Mouse (Mus musculus) induced T-regulatory cell, adult 2 months (primary cell): ENCODE measurements around the gene Olfr1441.

Source experiments
- DNase-seq: peaks from one replicate; pipeline ENCODE4 v3.0.0-alpha.2; 2012; ENCODE audit warnings: low read depth

Gene Olfr1441

DNA sequence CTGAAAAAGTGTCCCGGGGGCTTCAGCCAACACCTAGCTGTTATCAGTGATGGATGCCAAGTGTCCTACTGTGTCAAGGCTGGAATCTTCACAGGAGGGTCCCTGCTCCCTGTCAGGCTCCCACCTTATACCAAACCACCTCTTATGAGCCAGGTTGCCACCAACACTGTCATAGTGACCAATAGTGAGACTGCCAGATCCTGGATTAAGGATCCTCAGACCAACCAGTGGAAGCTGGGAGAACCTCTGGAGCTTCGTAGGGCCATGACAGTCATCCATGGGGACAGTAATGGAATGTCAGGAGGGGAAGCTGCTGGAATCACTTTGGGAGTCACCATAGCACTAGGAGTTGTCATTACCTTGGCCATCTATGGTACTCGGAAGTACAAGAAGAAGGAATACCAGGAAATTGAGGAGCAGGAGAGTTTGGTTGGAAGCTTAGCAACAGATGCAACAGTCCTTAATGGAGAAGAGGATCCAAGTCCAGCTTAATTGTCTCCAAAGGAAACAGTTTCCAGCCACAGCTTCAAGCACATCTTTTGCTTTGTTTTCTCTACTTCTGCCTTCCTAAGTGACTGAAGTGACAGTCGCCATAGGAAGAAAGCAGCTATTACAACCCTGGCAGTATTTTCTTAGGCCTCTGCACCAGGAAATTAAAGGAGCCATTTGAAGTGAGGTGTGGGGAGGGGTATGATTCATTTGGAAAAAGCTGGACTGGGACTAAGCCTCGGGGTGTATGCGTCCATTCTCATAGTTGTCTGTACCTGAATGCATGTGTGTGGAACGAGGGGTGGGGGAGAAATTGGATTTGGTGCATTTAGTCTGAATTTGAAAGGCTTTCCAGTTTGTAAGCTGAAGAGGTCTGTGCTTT is 45.9 kb downstream of the Olfr1441 start:
- no peak for DNase-seq

DNA sequence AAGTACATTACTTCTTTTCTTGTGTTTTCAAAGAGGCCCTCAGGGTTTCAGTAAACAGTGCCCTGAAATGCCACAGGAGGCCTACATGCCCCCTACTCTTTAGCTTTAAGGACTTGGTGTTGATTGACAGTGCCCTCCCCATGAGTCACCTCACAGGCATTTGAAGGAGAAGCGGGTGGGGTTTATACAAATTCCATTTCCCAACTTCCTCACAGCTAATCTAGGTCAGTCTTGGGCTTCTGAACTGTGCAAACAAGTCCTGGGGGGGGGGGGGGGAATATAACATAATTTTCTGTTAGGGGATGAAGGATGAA is 46.4 kb downstream of the Olfr1441 start:
- no peak for DNase-seq

DNA sequence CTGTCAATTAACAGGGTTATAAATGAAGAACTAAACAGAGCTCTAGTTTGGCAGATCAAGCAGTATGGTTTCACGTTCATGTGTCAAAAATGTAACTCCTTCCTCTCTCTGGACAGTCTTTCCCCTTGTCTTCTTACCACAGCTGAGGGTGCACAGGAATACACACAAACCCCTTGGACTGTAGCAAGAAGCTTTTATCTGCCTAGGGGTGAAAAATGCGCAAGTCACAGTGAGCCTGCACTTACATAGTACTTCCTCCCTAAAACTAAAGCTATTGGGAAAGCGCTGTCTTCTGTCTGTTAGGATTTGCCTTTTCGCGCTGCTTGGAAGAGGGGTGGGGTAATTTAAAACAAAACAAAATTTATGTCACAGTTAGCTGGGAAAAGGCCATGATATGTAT is 46.9 kb downstream of the Olfr1441 start:
- DNase-seq, result no peak

DNA sequence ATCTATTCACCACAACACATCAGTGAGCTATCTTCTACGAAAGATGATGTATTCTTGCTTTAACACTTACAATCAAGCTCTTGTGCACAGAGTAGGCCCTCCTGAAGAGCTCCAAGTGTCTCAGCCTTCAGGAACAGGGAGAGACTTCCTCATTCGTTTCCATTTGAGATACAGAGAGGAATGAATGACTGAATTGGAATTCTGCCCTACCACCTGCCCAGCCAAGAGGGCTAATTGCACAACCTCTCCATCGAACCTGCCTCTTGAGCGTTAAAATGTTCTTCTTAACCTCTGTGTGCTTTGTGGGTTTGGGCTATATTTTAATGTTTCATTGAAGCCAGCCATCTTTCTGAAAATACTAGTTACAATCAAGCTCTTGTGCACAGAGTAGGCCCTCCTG is 47.4 kb downstream of the Olfr1441 start:
- DNase-seq, result no peak

DNA sequence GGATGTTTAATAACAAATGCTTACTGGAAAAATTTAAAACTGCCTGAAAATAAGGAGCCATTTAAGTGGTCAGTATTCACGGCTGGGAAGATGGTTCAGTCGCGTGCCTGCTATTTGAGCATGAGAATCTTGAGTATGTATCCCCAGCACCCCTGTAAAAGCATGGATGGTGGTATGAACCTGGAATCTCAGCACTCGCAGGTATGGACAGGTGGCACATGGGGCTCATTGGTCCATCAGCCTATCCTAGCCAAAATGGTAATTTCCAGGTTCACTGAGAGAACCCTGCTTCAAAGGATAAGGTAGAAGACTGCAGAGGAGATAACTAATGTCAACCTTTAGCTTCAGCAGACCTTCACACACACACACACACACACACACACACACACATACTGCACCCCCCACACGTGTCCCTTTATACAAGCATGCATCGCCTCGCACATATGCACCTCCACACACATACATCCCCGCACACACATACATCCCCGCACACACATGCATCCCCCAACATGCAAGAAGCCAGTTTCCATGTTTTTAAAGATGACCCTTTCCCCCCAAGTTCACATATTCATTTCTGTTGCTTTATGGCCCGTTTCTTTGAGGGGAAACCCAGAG is 48.4 kb downstream of the Olfr1441 start:
- DNase-seq, result no peak

DNA sequence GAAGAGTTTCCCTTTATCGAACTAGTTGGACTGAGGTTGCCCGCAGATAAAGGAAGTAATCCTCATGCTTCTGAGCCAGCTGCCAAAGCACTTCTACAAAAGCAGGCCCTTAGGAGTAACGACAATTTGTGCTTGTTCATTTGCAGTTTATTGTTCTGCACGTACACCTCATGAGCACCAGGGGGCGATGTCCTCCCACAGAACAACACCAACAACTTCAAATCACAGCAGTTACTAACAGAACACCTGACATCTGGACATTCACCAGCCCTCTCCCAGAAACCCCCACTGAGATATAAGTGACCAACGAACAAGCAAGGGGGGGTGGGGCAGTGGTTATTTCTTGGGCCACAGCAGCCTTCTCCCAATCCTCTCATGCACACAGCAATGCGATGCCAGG is 49.0 kb downstream of the Olfr1441 start:
- DNase-seq, result peak; percentile 83

DNA sequence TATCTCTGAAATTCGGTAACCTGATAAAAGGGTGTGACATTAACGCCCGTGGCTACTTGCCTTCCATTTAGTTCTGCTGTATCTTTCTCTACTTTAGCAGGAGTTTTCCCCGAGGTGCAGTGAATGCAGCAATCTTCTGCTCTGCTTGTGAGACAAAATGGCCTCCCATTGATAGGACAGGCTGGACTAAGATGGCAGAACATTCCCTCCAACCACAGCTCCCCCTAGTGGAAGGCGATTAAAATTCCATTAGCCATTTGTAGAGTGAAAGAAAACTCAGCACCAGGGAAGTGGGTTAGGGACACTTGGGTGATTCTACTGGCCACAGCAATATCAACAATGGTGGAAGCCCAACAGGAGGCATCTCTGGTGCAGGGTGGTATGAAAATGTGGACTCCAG is 50.2 kb downstream of the Olfr1441 start:
- DNase-seq, result peak; percentile 78

DNA sequence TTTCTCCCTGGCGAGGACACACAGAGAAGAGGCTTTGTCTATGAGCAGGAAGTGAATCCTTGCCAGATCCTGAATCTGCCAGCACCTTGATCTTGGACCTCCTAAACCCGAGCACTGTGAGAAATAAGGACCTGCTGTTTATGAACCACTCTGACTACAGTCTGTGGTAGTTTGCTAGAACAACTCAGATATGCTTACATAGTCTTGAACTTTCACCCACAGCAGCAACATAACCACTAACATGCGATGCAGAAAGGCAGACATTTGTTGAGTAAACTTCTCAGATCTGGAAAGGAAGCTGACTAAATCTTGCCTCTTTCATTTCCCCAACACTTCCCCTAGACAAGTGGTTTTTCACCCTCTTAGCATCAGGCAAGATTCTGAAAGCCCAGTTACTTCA is 54.6 kb downstream of the Olfr1441 start:
- DNase-seq, result peak; percentile 66

DNA sequence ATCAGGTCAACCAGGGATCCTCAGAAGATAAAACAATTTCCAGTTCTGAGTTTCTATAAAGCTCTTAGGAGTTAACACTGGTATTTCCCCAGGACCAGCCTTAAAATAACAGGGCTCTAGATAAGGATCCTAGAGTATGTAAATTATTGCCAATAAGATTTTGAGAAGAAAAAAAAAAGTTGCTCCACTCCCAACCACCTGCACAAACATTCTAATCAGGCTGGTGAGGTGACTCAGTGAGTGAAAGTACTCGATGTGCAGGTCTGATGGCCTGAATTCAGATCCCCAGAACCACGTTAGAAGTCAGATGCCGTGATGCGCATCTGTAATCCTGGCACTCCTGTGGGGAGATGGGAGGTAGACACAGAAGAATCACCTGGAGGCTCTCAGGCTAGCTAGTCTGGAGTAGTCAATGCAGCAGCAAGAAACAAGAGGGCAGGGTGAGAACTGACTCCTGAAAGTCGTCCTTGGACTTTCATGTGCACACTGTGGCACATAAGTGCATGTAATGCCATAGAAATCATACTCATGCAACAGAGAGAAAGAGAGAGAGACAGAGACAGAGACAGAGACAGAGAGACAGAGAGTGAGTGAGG is 55.2 kb downstream of the Olfr1441 start:
- peak; percentile 47 for DNase-seq
